Mouse (Mus musculus) thymus, adult 2 months (tissue): ENCODE measurements around the gene Npff.

ENCODE experiments used
- CTCF ChIP-seq: fragments of 200-500 bp; IDR thresholded peaks from 2 replicates; pipeline ENCODE4 v1.5.1; 2012; ENCODE audit warnings: mild to moderate bottlenecking, control low read depth, low read length, moderate library complexity, borderline replicate concordance; ENCODE audit not compliant: control insufficient read depth, poor library complexity, insufficient read depth; ENCODE audit errors: extremely low read depth
- POLR2A ChIP-seq: fragments of 200-500 bp; IDR thresholded peaks from 2 replicates; pipeline ENCODE4 v1.6.1; 2012; ENCODE audit warnings: mild to moderate bottlenecking, low read length, control low read depth, moderate library complexity; ENCODE audit not compliant: control insufficient read depth, poor library complexity, insufficient read depth; ENCODE audit errors: extremely low read depth

- TF ChIP-seq POLR2A (no peak), CTCF (no peak)
These were observed 12.3 kb downstream of the Npff start for GRCm38 (mm10) chr15:102512471-102512870.
